Mouse (Mus musculus): ENCODE results near the gene Atp2b4. TPM values are rescaled to one million over a fixed set of nuclear protein-coding genes. Genes with fewer than 3 reads are reported as not detected.
"Not testable (repeated sequence)": the region's sequence is repeated elsewhere in the genome, so short reads cannot be mapped to it uniquely, and the experiment has no call there.

Gene Atp2b4
- polyA plus RNA-seq, 1 experiment from 2014 or later, result 24.5 TPM

- Histone ChIP-seq H3K27ac (ENCODE audit: poor library complexity, severe bottlenecking) (no peak overlapping the region), H3K4me2 (no peak overlapping the region), H3K9ac (no peak overlapping the region), H3K4me1 (replicated peaks) (no peaks in the 10 kb centered on the region), H3K4me3 (no peak overlapping the region), H3K9me3 (replicated peaks) (no peaks in the 10 kb centered on the region), H3K36me3 (no peaks in the 10 kb centered on the region), H3K27me3 (replicated peaks) (no peaks in the 10 kb centered on the region)
- 71% methylated on average over 12 of the region's 12 CpGs for WGBS
- ATAC-seq (ENCODE audit: insufficient number of reproducible peaks, low FRiP score), result no peak
Observed at GRCm38 (mm10) chr1:133670190-133670589, 130.7 kb downstream of the Atp2b4 start.

GRCm38 (mm10) chr1:133668618-133669017, 132.2 kb downstream of the Atp2b4 start:
- Histone ChIP-seq H3K4me1 (replicated peaks) (peaks cover 4% of the 10 kb centered on the region; the same call in 1 of the 2 replicates), H3K36me3 (no peaks in the 10 kb centered on the region), H3K9me3 (replicated peaks) (no peaks in the 10 kb centered on the region), H3K4me3 (no peak overlapping the region), H3K27ac (ENCODE audit: poor library complexity, severe bottlenecking) (no peak overlapping the region), H3K4me2 (no peak overlapping the region), H3K27me3 (replicated peaks) (no peaks in the 10 kb centered on the region), H3K9ac (no peak overlapping the region)
- ATAC-seq (ENCODE audit: insufficient number of reproducible peaks, low FRiP score), result no peak
- 86% methylated on average over 3 of the region's 3 CpGs for WGBS

GRCm38 (mm10) chr1:133667721-133668120, 133.1 kb downstream of the Atp2b4 start:
- Histone ChIP-seq H3K9ac (no peak overlapping the region), H3K36me3 (no peaks in the 10 kb centered on the region), H3K4me1 (replicated peaks) (peaks cover 12% of the 10 kb centered on the region; the same call in 1 of the 2 replicates), H3K27me3 (replicated peaks) (no peaks in the 10 kb centered on the region), H3K27ac (ENCODE audit: poor library complexity, severe bottlenecking) (no peak overlapping the region), H3K4me2 (no peak overlapping the region), H3K9me3 (replicated peaks) (no peaks in the 10 kb centered on the region), H3K4me3 (no peak overlapping the region)
- ATAC-seq (ENCODE audit: insufficient number of reproducible peaks, low FRiP score), result no peak
- 60% methylated on average over 7 of the region's 7 CpGs for WGBS

- H3K4me2 ChIP-seq; ATAC-seq (ENCODE audit: insufficient number of reproducible peaks, low FRiP score); H3K36me3 ChIP-seq; H3K4me3 ChIP-seq; H3K9me3 ChIP-seq (replicated peaks); H3K27ac ChIP-seq (ENCODE audit: poor library complexity, severe bottlenecking); H3K9ac ChIP-seq; H3K27me3 ChIP-seq (replicated peaks): not testable (repeated sequence)
- H3K4me1 ChIP-seq (replicated peaks), result peaks cover 12% of the 10 kb centered on the region; the same call in 1 of the 2 replicates
- WGBS, result 73% methylated on average over 8 of the region's 8 CpGs
Observed at GRCm38 (mm10) chr1:133665713-133666112, 135.1 kb downstream of the Atp2b4 start.

- peaks cover 5% of the 10 kb centered on the region; the same call in 1 of the 2 replicates for H3K36me3 ChIP-seq
- H3K9me3 ChIP-seq (replicated peaks), result no peaks in the 10 kb centered on the region
- H3K27ac ChIP-seq (ENCODE audit: poor library complexity, severe bottlenecking), result no peak overlapping the region; the same call in 1 of the 2 replicates
- no peaks in the 10 kb centered on the region for H3K27me3 ChIP-seq (replicated peaks)
- no peak overlapping the region for H3K9ac ChIP-seq
- no peak overlapping the region for H3K4me3 ChIP-seq
- no peak overlapping the region for H3K4me2 ChIP-seq
- ATAC-seq (ENCODE audit: insufficient number of reproducible peaks, low FRiP score), result no peak
- peaks cover 18% of the 10 kb centered on the region for H3K4me1 ChIP-seq (replicated peaks)
- WGBS, result 76% methylated on average over 11 of the region's 11 CpGs
Observed at GRCm38 (mm10) chr1:133664203-133664970, 136.5 kb downstream of the Atp2b4 start.

GRCm38 (mm10) chr1:133663427-133663826, 137.4 kb downstream of the Atp2b4 start:
- Histone ChIP-seq H3K27me3 (replicated peaks) (no peaks in the 10 kb centered on the region), H3K4me1 (replicated peaks) (peaks cover 28% of the 10 kb centered on the region), H3K4me3 (no peak overlapping the region), H3K27ac (ENCODE audit: poor library complexity, severe bottlenecking) (peak overlapping the region; percentile 68), H3K36me3 (peaks cover 14% of the 10 kb centered on the region), H3K9ac (no peak overlapping the region), H3K9me3 (replicated peaks) (no peaks in the 10 kb centered on the region), H3K4me2 (no peak overlapping the region)
- 44% methylated on average over 4 of the region's 4 CpGs for WGBS
- no peak for ATAC-seq (ENCODE audit: insufficient number of reproducible peaks, low FRiP score)

GRCm38 (mm10) chr1:133662941-133663340, 137.9 kb downstream of the Atp2b4 start:
- ATAC-seq (ENCODE audit: insufficient number of reproducible peaks, low FRiP score), result no peak
- H3K4me3 ChIP-seq, result no peak overlapping the region
- H3K27ac ChIP-seq (ENCODE audit: poor library complexity, severe bottlenecking), result peak overlapping the region; percentile 68
- peaks cover 19% of the 10 kb centered on the region for H3K36me3 ChIP-seq
- no peaks in the 10 kb centered on the region for H3K9me3 ChIP-seq (replicated peaks)
- H3K9ac ChIP-seq, result no peak overlapping the region
- no peaks in the 10 kb centered on the region for H3K27me3 ChIP-seq (replicated peaks)
- 87% methylated on average over 7 of the region's 7 CpGs for WGBS
- H3K4me1 ChIP-seq (replicated peaks), result peaks cover 33% of the 10 kb centered on the region
- H3K4me2 ChIP-seq, result no peak overlapping the region

- Histone ChIP-seq H3K4me2 (peak within 1 kb of the TSS; percentile 78), H3K27ac (ENCODE audit: poor library complexity, severe bottlenecking) (peak within 1 kb of the TSS; percentile 90), H3K27me3 (replicated peaks) (no peaks in the 10 kb centered on the region), H3K36me3 (peaks cover 34% of the 10 kb centered on the region), H3K9ac (peak within 1 kb of the TSS; percentile 99), H3K4me1 (replicated peaks) (peaks cover 47% of the 10 kb centered on the region), H3K9me3 (replicated peaks) (no peaks in the 10 kb centered on the region), H3K4me3 (peak within 1 kb of the TSS; percentile 93)
- WGBS, result 3% methylated on average over 26 of the region's 26 CpGs
- ATAC-seq (ENCODE audit: insufficient number of reproducible peaks, low FRiP score), result peak; percentile 99
Observed at GRCm38 (mm10) chr1:133661203-133661933, 139.5 kb downstream of the Atp2b4 start, which contains the start of gene Gm38394. Gene Gm38394, minus strand, starts transcription at chr1:133661318.

- Histone ChIP-seq H3K4me2 (peak within 1 kb of the TSS; percentile 78), H3K4me3 (peak within 1 kb of the TSS; percentile 93), H3K9ac (peak within 1 kb of the TSS; percentile 99), H3K4me1 (replicated peaks) (peaks cover 48% of the 10 kb centered on the region), H3K9me3 (replicated peaks) (no peaks in the 10 kb centered on the region), H3K27me3 (replicated peaks) (no peaks in the 10 kb centered on the region), H3K36me3 (peaks cover 36% of the 10 kb centered on the region), H3K27ac (ENCODE audit: poor library complexity, severe bottlenecking) (peak within 1 kb of the TSS; percentile 90)
- under 1% methylated on average over 40 of the region's 41 CpGs for WGBS
- ATAC-seq (ENCODE audit: insufficient number of reproducible peaks, low FRiP score), result peak; percentile 84
Observed at GRCm38 (mm10) chr1:133660466-133661202, 140.2 kb downstream of the Atp2b4 start, which contains the start of gene Zbed6. Gene Zbed6, minus strand, starts transcription at chr1:133660885.

- 82% methylated on average over 3 of the region's 3 CpGs for WGBS
- no peak overlapping the region for H3K4me3 ChIP-seq
- peak overlapping the region; percentile 78 for H3K4me2 ChIP-seq
- peaks cover 40% of the 10 kb centered on the region for H3K36me3 ChIP-seq
- peaks cover 47% of the 10 kb centered on the region for H3K4me1 ChIP-seq (replicated peaks)
- ATAC-seq (ENCODE audit: insufficient number of reproducible peaks, low FRiP score), result no peak
- no peak overlapping the region for H3K9ac ChIP-seq
- no peaks in the 10 kb centered on the region for H3K9me3 ChIP-seq (replicated peaks)
- H3K27ac ChIP-seq (ENCODE audit: poor library complexity, severe bottlenecking), result no peak overlapping the region
- no peaks in the 10 kb centered on the region for H3K27me3 ChIP-seq (replicated peaks)
Observed at GRCm38 (mm10) chr1:133658878-133659277, 142.0 kb downstream of the Atp2b4 start.

GRCm38 (mm10) chr1:133656811-133657210, 144.0 kb downstream of the Atp2b4 start:
- Histone ChIP-seq H3K4me2 (peak overlapping the region; percentile 12; the same call in 1 of the 2 replicates), H3K4me3 (no peak overlapping the region), H3K9ac (no peak overlapping the region)

More at GRCm38 (mm10) chr1:133656811-133657210, 144.0 kb downstream of the Atp2b4 start:
- peaks cover 45% of the 10 kb centered on the region for H3K36me3 ChIP-seq
- WGBS, result 59% methylated on average over 5 of the region's 5 CpGs
- no peaks in the 10 kb centered on the region for H3K9me3 ChIP-seq (replicated peaks)
- no peak for ATAC-seq (ENCODE audit: insufficient number of reproducible peaks, low FRiP score)
- no peak overlapping the region for H3K27ac ChIP-seq (ENCODE audit: poor library complexity, severe bottlenecking)
- no peaks in the 10 kb centered on the region for H3K27me3 ChIP-seq (replicated peaks)
- peaks cover 37% of the 10 kb centered on the region for H3K4me1 ChIP-seq (replicated peaks)

Data from heart, embryonic 12.5 days (tissue).